8 mouse cellular contexts compared by ENCODE assay signal in the genomic region with DNA sequence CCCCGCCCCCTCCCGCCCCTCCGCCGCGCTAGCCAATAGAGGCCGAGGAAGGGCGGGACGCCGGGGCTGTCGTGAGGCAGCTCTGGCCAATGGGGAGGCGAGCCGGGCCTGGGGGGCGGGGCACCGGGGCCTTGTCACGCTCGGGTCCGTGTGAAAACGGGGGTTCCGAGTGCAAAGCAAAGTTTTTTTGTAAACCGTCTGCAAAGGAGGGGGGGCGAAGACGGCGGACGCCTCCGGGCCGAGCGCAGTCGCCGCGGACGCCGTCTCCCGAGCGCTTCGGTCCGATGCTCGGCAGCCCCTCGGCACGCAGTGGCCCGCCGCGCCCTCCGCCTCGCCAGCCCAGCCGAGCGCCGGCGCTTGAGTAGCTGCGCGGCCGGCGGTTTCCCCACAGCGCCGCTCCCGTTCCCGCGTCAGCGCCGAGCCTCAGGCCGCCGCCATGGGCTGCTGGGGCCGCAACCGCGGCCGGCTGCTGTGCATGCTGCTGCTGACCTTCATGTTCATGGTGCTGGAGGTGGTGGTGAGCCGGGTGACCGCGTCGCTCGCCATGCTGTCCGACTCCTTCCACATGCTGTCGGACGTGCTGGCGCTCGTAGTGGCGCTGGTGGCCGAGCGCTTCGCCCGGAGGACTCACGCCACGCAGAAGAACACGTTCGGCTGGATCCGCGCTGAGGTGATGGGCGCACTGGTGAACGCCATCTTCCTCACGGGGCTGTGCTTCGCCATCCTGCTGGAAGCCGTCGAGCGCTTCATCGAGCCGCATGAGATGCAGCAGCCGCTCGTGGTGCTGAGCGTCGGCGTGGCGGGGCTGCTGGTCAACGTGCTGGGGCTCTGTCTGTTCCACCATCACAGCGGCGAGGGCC. TPM values are rescaled to one million over a fixed set of nuclear protein-coding genes. Genes with fewer than 3 reads are reported as not detected.
DNase-seq lines count a peak whose midpoint lies in the region; ATAC-seq and TF ChIP-seq lines count a peak whose summit lies in the region.

Slc30a1 (plus strand) TSS at position 197 of the 860 bp plus-strand sequence.

- H3K27ac ChIP-seq in ES-E14 (ENCODE audit: insufficient read depth, low read depth, low read length, poor library complexity, severe bottlenecking) = peak within 1 kb of the TSS; percentile 13; the same call in 1 of the 2 replicates
- H3K27ac ChIP-seq in forebrain, embryonic 16.5 days (ENCODE audit: low read length) = peak within 1 kb of the TSS; percentile 91
- peak within 1 kb of the TSS; percentile 84 for H3K27ac ChIP-seq in lung, embryonic 15.5 days

- H3K4me3 ChIP-seq in ES-E14 (ENCODE audit: insufficient read depth in 1 of 2, low read depth in 1 of 2, low read length in 2 of 2, poor library complexity in 1 of 2, severe bottlenecking in 1 of 2) = peak within 1 kb of the TSS; percentile 91 to 97
- peak within 1 kb of the TSS; percentile 96 for H3K4me3 ChIP-seq in forebrain, embryonic 16.5 days (replicated peaks; ENCODE audit: low read length)
- H3K4me3 ChIP-seq in lung, embryonic 15.5 days = peak within 1 kb of the TSS; percentile 75

- peaks cover 10% of the 10 kb centered on the region for H3K36me3 ChIP-seq in ES-E14 (ENCODE audit: control insufficient read depth, insufficient read depth, low read length, poor library complexity, severe bottlenecking)
- H3K36me3 ChIP-seq in forebrain, embryonic 16.5 days (ENCODE audit: control insufficient read depth, insufficient read depth) = peaks cover 3% of the 10 kb centered on the region; the same call in 1 of the 2 replicates
- peaks cover 8% of the 10 kb centered on the region for H3K36me3 ChIP-seq in lung, embryonic 15.5 days

- H3K27me3 ChIP-seq in forebrain, embryonic 16.5 days (replicated peaks; ENCODE audit: control insufficient read depth, insufficient read depth, low read length) = no peaks in the 10 kb centered on the region
- H3K27me3 ChIP-seq in lung, embryonic 15.5 days = no peaks in the 10 kb centered on the region

- WGBS in forebrain, embryonic 16.5 days = under 1% methylated on average over 75 of the region's 104 CpGs
- WGBS in lung, embryonic 15.5 days = under 1% methylated on average over 92 of the region's 104 CpGs

- peak within 1 kb of the TSS; percentile 75 for H3K9ac ChIP-seq in ES-E14 (ENCODE audit: insufficient read depth, low read depth, low read length, poor library complexity, severe bottlenecking)
- H3K9ac ChIP-seq in forebrain, embryonic 16.5 days (replicated peaks; ENCODE audit: low read depth, low read length) = peak within 1 kb of the TSS; percentile 83
- peak within 1 kb of the TSS; percentile 65 for H3K9ac ChIP-seq in lung, embryonic 15.5 days

- H3K9me3 ChIP-seq in ES-E14 (ENCODE audit: control insufficient read depth, insufficient read depth, low read depth, low read length) = no peaks in the 10 kb centered on the region
- no peaks in the 10 kb centered on the region for H3K9me3 ChIP-seq in forebrain, embryonic 16.5 days (ENCODE audit: control insufficient read depth, low read length)
- H3K9me3 ChIP-seq in lung, embryonic 15.5 days = no peaks in the 10 kb centered on the region

- H3K4me2 ChIP-seq in forebrain, embryonic 16.5 days (ENCODE audit: low read length) = peak within 1 kb of the TSS; percentile 95
- H3K4me2 ChIP-seq in lung, embryonic 15.5 days = peak within 1 kb of the TSS; percentile 86

- ATAC-seq in forebrain, embryonic 16.5 days = peak; percentile 99
- peak; percentile 99 for ATAC-seq in lung, embryonic 15.5 days (ENCODE audit: borderline replicate concordance, extremely low read depth, low FRiP score, low TSS enrichment)

- peak; percentile 91 for DNase-seq in ES-E14 (ENCODE audit: low read depth, low spot score)
- peak; percentile 98 for DNase-seq in cerebellum, adult 11-12 months
- peak; percentile 100 for DNase-seq in heart, postnatal 4 days
- DNase-seq in layer of hippocampus, adult 8-10 months (ENCODE audit: low spot score in 2 of 2) = peak; percentile 97 to 98
- peak; percentile 96 for DNase-seq in ovary, adult 18-20 months (ENCODE audit: low spot score)
- DNase-seq in thymus, postnatal 0 days (ENCODE audit: low spot score) = peak; percentile 96

- peaks cover 0 to 13% of the 10 kb centered on the region in 2 experiments; a peak in 2 of 4 replicates for H3K4me1 ChIP-seq in ES-E14 (ENCODE audit: control insufficient read depth in 2 of 2, insufficient read depth in 2 of 2, low read length in 2 of 2, poor library complexity in 1 of 2)
- H3K4me1 ChIP-seq in forebrain, embryonic 16.5 days (replicated peaks; ENCODE audit: control insufficient read depth, insufficient read depth, low read length) = peaks cover 36% of the 10 kb centered on the region
- peaks cover 46% of the 10 kb centered on the region for H3K4me1 ChIP-seq in lung, embryonic 15.5 days

- in situ Hi-C loops in ES-E14 (cut with MboI; ENCODE audit: low sequenced_read_pairs in 2 of 2, unreplicated experiment in 2 of 2) = no loop called here

TF ChIP-seq in ES-E14, 5 proteins besides CTCF, POLR2A, EP300 and RAD21:
- TF ChIP-seq ZNF384 (IDR thresholded peaks at IDR 0.05; ENCODE audit: low read depth, low read length) (no peak), MAFK (IDR thresholded peaks at IDR 0.05; ENCODE audit: insufficient read depth, low read depth, low read length) (no peak), CHD2 (IDR thresholded peaks at IDR 0.05; ENCODE audit: low read depth, low read length) (no peak), HCFC1 (IDR thresholded peaks at IDR 0.05; ENCODE audit: borderline replicate concordance, insufficient read depth, low read length) (no peak), ZC3H11A (IDR thresholded peaks at IDR 0.05; ENCODE audit: borderline replicate concordance, low read depth, low read length) (no peak)

RNA-seq across cellular contexts. Expression of gene Slc30a1, which starts in this region (rescaled TPM):
- total RNA-seq in ES-E14 (2012; rRNA removed) = 27.2 and 45.5 TPM in 2 replicates
- 2.4 and 2.7 TPM in 2 replicates for polyA plus RNA-seq in forebrain, embryonic 16.5 days (2015; fragmentation: Nextera tagmentation; extraction: Ambion mirVana)
- 10 to 100 TPM; 25.1 to 29.4 TPM for total RNA-seq in heart, postnatal 4 days (2021)
- total RNA-seq in layer of hippocampus, adult 8-10 months (2022) = 10 to 100 TPM; 24.2 to 37.1 (median 30.2) TPM
- 3.1 and 3.2 TPM in 2 replicates for polyA plus RNA-seq in lung, embryonic 15.5 days (2015; fragmentation: Nextera tagmentation; extraction: Ambion mirVana)
- 1.6 and 2.6 TPM in 2 replicates for polyA plus RNA-seq in thymus, postnatal 0 days (2015; fragmentation: Nextera tagmentation; extraction: Ambion mirVana)

Comparison
In these comparisons a context has a peak if more than half of its experiments do, and no peak if none do; other contexts are left out.
1. Peak in every context shown above with its lines: DNase-seq, ATAC-seq, H3K4me3 ChIP-seq and H3K27ac ChIP-seq.
2. H3K27ac ChIP-seq: peak in every context shown above with its lines; median percentile 91 in forebrain, embryonic 16.5 days; 84 in lung, embryonic 15.5 days; 13 in ES-E14.